9 mouse cellular contexts compared by ENCODE assay signal in genomic region chrX:38454900-38455299, GRCm38 (mm10). TPM values are rescaled to one million over a fixed set of nuclear protein-coding genes. Genes with fewer than 3 reads are reported as not detected.
DNase-seq lines count a peak whose midpoint lies in the region; ATAC-seq and TF ChIP-seq lines count a peak whose summit lies in the region.
"Had no signal": no experiment of that assay in that cellular context is flagged by ENCODE, and none has a peak within 500 bp of the region (broad histone marks: within the 10 kb centered on the region; RNA-seq: fewer than 3 reads in every experiment).

No protein-coding gene starts in this region.

- no peaks in the 10 kb centered on the region for H3K27me3 ChIP-seq in heart, embryonic 11.5 days (ENCODE audit: control insufficient read depth, insufficient read depth, low read length)
- H3K27me3 ChIP-seq in CH12.LX (replicated peaks): no peaks in the 10 kb centered on the region
- no peaks in the 10 kb centered on the region for H3K27me3 ChIP-seq in forebrain, embryonic 15.5 days
- H3K27me3 ChIP-seq in liver, embryonic 13.5 days: no peaks in the 10 kb centered on the region

- no peaks in the 10 kb centered on the region for H3K9me3 ChIP-seq in heart, embryonic 11.5 days (replicated peaks; ENCODE audit: control insufficient read depth, low read length)
- H3K9me3 ChIP-seq in CH12.LX (replicated peaks; ENCODE audit: low read length): no peaks in the 10 kb centered on the region
- no peaks in the 10 kb centered on the region for H3K9me3 ChIP-seq in forebrain, embryonic 15.5 days
- H3K9me3 ChIP-seq in liver, embryonic 13.5 days (replicated peaks): no peaks in the 10 kb centered on the region

- DNase-seq in heart, adult 11 months: no peak
- no peak for DNase-seq in CH12.LX (ENCODE audit: extremely low read depth)
- DNase-seq in liver, embryonic 13.5 days: no peak
- no peak for DNase-seq in Muller cell, postnatal 12 days (ENCODE audit: inconsistent ontology term)
- no peak for DNase-seq in testis, postnatal 14 days (ENCODE audit: low spot score)
- no peak for DNase-seq in layer of hippocampus, postnatal 36 days
- DNase-seq: right cerebral cortex, postnatal 4 days had no signal

- H3K36me3 ChIP-seq in heart, embryonic 11.5 days (ENCODE audit: control insufficient read depth, insufficient read depth, low read length): peaks cover 9% of the 10 kb centered on the region
- H3K36me3 ChIP-seq in CH12.LX (replicated peaks in 1 of 2; ENCODE audit: control insufficient read depth in 1 of 2, insufficient read depth in 1 of 2, low read length in 1 of 2): peaks cover 18 to 31% of the 10 kb centered on the region in 2 experiments
- peaks cover 5% of the 10 kb centered on the region; the same call in 1 of the 2 replicates for H3K36me3 ChIP-seq in forebrain, embryonic 15.5 days
- H3K36me3 ChIP-seq in liver, embryonic 13.5 days: no peaks in the 10 kb centered on the region; the same call in 1 of the 2 replicates

- no peak for TF ChIP-seq RAD21 in CH12.LX (IDR thresholded peaks at IDR 0.05; ENCODE audit: low read depth, low read length)

- TF ChIP-seq CTCF in CH12.LX (conservative IDR thresholded peaks at IDR 0.05 in 1 of 2, IDR thresholded peaks at IDR 0.05 in 1 of 2; ENCODE audit: low read depth in 2 of 2, low read length in 2 of 2): no peak

- H3K27ac ChIP-seq in heart, embryonic 11.5 days (ENCODE audit: low read depth, low read length): no peak overlapping the region
- H3K27ac ChIP-seq in CH12.LX (ENCODE audit: insufficient read depth, low read depth): no peak overlapping the region
- no peak overlapping the region for H3K27ac ChIP-seq in forebrain, embryonic 15.5 days (replicated peaks)
- no peak overlapping the region for H3K27ac ChIP-seq in liver, embryonic 13.5 days

- 34% methylated on average over 2 of the region's 2 CpGs for WGBS in heart, embryonic 11.5 days (ENCODE audit: insufficient replicate concordance)
- WGBS in forebrain, embryonic 15.5 days: 27% methylated on average over 2 of the region's 2 CpGs
- 22% methylated on average over 2 of the region's 2 CpGs for WGBS in liver, embryonic 13.5 days (ENCODE audit: insufficient replicate concordance)

- H3K4me1 ChIP-seq in heart, embryonic 11.5 days (ENCODE audit: control insufficient read depth, insufficient read depth, low read length): no peaks in the 10 kb centered on the region
- peaks cover 0 to 3% of the 10 kb centered on the region in 2 experiments; a peak in 2 of 4 replicates for H3K4me1 ChIP-seq in CH12.LX (ENCODE audit: control insufficient read depth in 1 of 2, insufficient read depth in 2 of 2)
- peaks cover 8% of the 10 kb centered on the region; the same call in 1 of the 2 replicates for H3K4me1 ChIP-seq in forebrain, embryonic 15.5 days
- no peaks in the 10 kb centered on the region; the same call in none of the 2 replicates for H3K4me1 ChIP-seq in liver, embryonic 13.5 days (replicated peaks)

- peak overlapping the region; percentile 61 for H3K4me2 ChIP-seq in heart, embryonic 11.5 days
- peak overlapping the region; percentile 61 for H3K4me2 ChIP-seq in CH12.LX (ENCODE audit: insufficient read depth, low read depth, poor library complexity, severe bottlenecking)
- H3K4me2 ChIP-seq in forebrain, embryonic 15.5 days (replicated peaks): peak overlapping the region; percentile 53; the same call in 1 of the 2 replicates
- peak overlapping the region; percentile 69 for H3K4me2 ChIP-seq in liver, embryonic 13.5 days

- 0 out of 2 replicates have a peak overlapping the region, but pooled peaks have one; percentile 76 for H3K9ac ChIP-seq in heart, embryonic 11.5 days (ENCODE audit: low read depth, low read length)
- peak overlapping the region; percentile 93 for H3K9ac ChIP-seq in CH12.LX (ENCODE audit: insufficient read depth, low read depth)
- H3K9ac ChIP-seq in forebrain, embryonic 15.5 days (replicated peaks): no peak overlapping the region
- 0 out of 2 replicates have a peak overlapping the region, but pooled peaks have one; percentile 75 for H3K9ac ChIP-seq in liver, embryonic 13.5 days

- H3K79me2 ChIP-seq in CH12.LX (replicated peaks; ENCODE audit: control insufficient read depth, extremely low read depth, insufficient read depth, poor library complexity, severe bottlenecking): peaks cover 19% of the 10 kb centered on the region

- TF ChIP-seq POLR2A in CH12.LX (IDR thresholded peaks at IDR 0.05; ENCODE audit: low read depth, low read length): no peak

- in situ Hi-C loops in CH12.LX (cut with MboI; ENCODE audit: low pct_ligation_motif_present, low pct_unique_long_range_greater_than_20kb, low sequenced_read_pairs): no loop called here

- TF ChIP-seq EP300 in CH12.LX (IDR thresholded peaks at IDR 0.05; ENCODE audit: low read length): no peak

- H3K4me3 ChIP-seq in heart, embryonic 11.5 days (ENCODE audit: low read depth, low read length): peak overlapping the region; percentile 64
- peak overlapping the region; percentile 15 to 67 (median 62) for H3K4me3 ChIP-seq in CH12.LX (replicated peaks in 1 of 3; ENCODE audit: low read depth in 2 of 3, low read length in 2 of 3, poor library complexity in 1 of 3)
- H3K4me3 ChIP-seq in forebrain, embryonic 15.5 days: peak overlapping the region; percentile 59
- H3K4me3 ChIP-seq in liver, embryonic 13.5 days (replicated peaks): peak overlapping the region; percentile 69

- no peak for ATAC-seq in heart, embryonic 11.5 days (replicated peaks; ENCODE audit: insufficient number of reproducible peaks, low FRiP score, low TSS enrichment)
- no peak for ATAC-seq in forebrain, embryonic 15.5 days (replicated peaks)
- no peak for ATAC-seq in liver, embryonic 13.5 days (ENCODE audit: low read depth)

- dilution Hi-C loops in CH12.LX (cut with MboI; ENCODE audit: extremely low pct_ligation_motif_present, extremely low pct_unique_long_range_greater_than_20kb, low sequenced_read_pairs): no loop called here

TF ChIP-seq in CH12.LX, 34 proteins besides CTCF, POLR2A, EP300 and RAD21:
- TF ChIP-seq UBTF (IDR thresholded peaks at IDR 0.05; ENCODE audit: low read depth, low read length): no peak
- no peak for TF ChIP-seq BHLHE40 (IDR thresholded peaks at IDR 0.05; ENCODE audit: low read depth, low read length)
- TF ChIP-seq SIN3A (IDR thresholded peaks at IDR 0.05; ENCODE audit: low read length): no peak
- no peak for TF ChIP-seq NELFE (IDR thresholded peaks at IDR 0.05; ENCODE audit: low read depth, low read length)
- no peak for TF ChIP-seq SMC3 (IDR thresholded peaks at IDR 0.05; ENCODE audit: low read depth, low read length)
- no peak for TF ChIP-seq E2F4 (IDR thresholded peaks at IDR 0.05; ENCODE audit: insufficient replicate concordance, low read depth, low read length)
- TF ChIP-seq JUN (IDR thresholded peaks at IDR 0.05; ENCODE audit: insufficient read depth, low read depth, low read length): no peak
- no peak for TF ChIP-seq USF1 (IDR thresholded peaks at IDR 0.05; ENCODE audit: low read depth, low read length)
- TF ChIP-seq ELF1 (IDR thresholded peaks at IDR 0.05; ENCODE audit: low read depth, low read length): no peak
- no peak for TF ChIP-seq ZNF384 (IDR thresholded peaks at IDR 0.05; ENCODE audit: low read depth, low read length)
- no peak for TF ChIP-seq RCOR1 (conservative IDR thresholded peaks at IDR 0.05; ENCODE audit: low read depth, low read length)
- no peak for TF ChIP-seq MXI1 (IDR thresholded peaks at IDR 0.05; ENCODE audit: low read depth, low read length)
- no peak for TF ChIP-seq PAX5 (IDR thresholded peaks at IDR 0.05; ENCODE audit: low read length)

RNA-seq across cellular contexts. Expression of gene Lamp2, which starts 1.4 kb away (rescaled TPM):
- polyA plus RNA-seq in heart, embryonic 11.5 days (2014; fragmentation: Nextera tagmentation; extraction: Ambion mirVana): 137 and 160 TPM in 2 replicates
- total RNA-seq in CH12.LX (2012; rRNA removed): 32.1 and 35.3 TPM in 2 replicates
- total RNA-seq in CH12.LX (2014; rRNA removed): 66.2 and 72.9 TPM in 2 replicates
- 65.5 and 79.9 TPM in 2 replicates for polyA plus RNA-seq in CH12.LX (2012; ENCODE audit: insufficient read length, low read depth)
- 47.1 and 48.1 TPM in 2 replicates for polyA plus RNA-seq in forebrain, embryonic 15.5 days (2015; fragmentation: Nextera tagmentation; extraction: Ambion mirVana)
- 46.9 and 62.9 TPM in 2 replicates for polyA plus RNA-seq in liver, embryonic 13.5 days (2015; fragmentation: Nextera tagmentation; extraction: Ambion mirVana)
- 10 to 100 TPM; 67.3 to 71.6 TPM for total RNA-seq in layer of hippocampus, postnatal 36 days (2021)
